Mouse (Mus musculus) monocyte, adult 5-6 weeks (primary cell): ENCODE results near the gene Tpp2. TPM values are rescaled to one million over a fixed set of nuclear protein-coding genes. Genes with fewer than 3 reads are reported as not detected.
A peak's percentile ranks its signal among the peaks of the same experiment; 100 is the strongest.
"Not testable (repeated sequence)": the region's sequence is repeated elsewhere in the genome, so short reads cannot be mapped to it uniquely, and the experiment has no call there.

Source experiments
- ATAC-seq: fragments of 153-309, 156-312 bp; replicated peaks from 2 replicates; pipeline ENCODE4 v1.8.0; 2017; ENCODE audit warnings: mild to moderate bottlenecking; ENCODE audit not compliant: low TSS enrichment, insufficient number of reproducible peaks, severe bottlenecking, poor library complexity, low FRiP score
- total RNA-seq: library from RNA; stranded (forward); fragments of 200-1000, 200-491, 200-594 nt; gene quantifications from 3 replicates; pipeline ENCODE4 v1.2.3, GENCODE M21; 2017

Gene Tpp2
- total RNA-seq, 1 experiment from 2014 or later, result 155 TPM

GRCm38 (mm10) chr1:43996914-43997589, 63.6 kb downstream of the Tpp2 start:
- ATAC-seq, result no peak

GRCm38 (mm10) chr1:44004513-44004912, 71.1 kb downstream of the Tpp2 start:
- ATAC-seq, result no peak

- no peak for ATAC-seq
Observed at GRCm38 (mm10) chr1:44015556-44015955, 82.1 kb downstream of the Tpp2 start.

GRCm38 (mm10) chr1:44019934-44020333, 86.5 kb downstream of the Tpp2 start, which contains the start of gene Mettl21c:
TSS of gene Mettl21c (minus strand) at chr1:44020034.
- ATAC-seq, result no peak

- no peak for ATAC-seq
Observed at GRCm38 (mm10) chr1:44022656-44023055, 89.2 kb downstream of the Tpp2 start.

GRCm38 (mm10) chr1:44027651-44028050, 94.2 kb downstream of the Tpp2 start:
- ATAC-seq, result no peak

GRCm38 (mm10) chr1:44032213-44032612, 98.8 kb downstream of the Tpp2 start:
- no peak for ATAC-seq

- no peak for ATAC-seq
Observed at GRCm38 (mm10) chr1:44032948-44033347, 99.5 kb downstream of the Tpp2 start.

GRCm38 (mm10) chr1:44041797-44042554, 108.5 kb downstream of the Tpp2 start:
- ATAC-seq, result peak; percentile 62

- no peak for ATAC-seq
Observed at GRCm38 (mm10) chr1:44042555-44042915, 109.1 kb downstream of the Tpp2 start.

GRCm38 (mm10) chr1:44045689-44046088, 112.2 kb downstream of the Tpp2 start:
- ATAC-seq, result not testable (repeated sequence)

GRCm38 (mm10) chr1:44046556-44046955, 113.1 kb downstream of the Tpp2 start:
- ATAC-seq, result no peak

Other genes starting within 250 kb of the Tpp2 start
- gene 1500015O10Rik, start 203.0 kb upstream of the Tpp2 start, total RNA-seq, result not detected in 3 replicates
- 21.9 to 39.8 TPM (median 26.2 TPM) in 3 replicates for gene Uxs1, start 105.8 kb upstream of the Tpp2 start, total RNA-seq
- gene Mettl21c, start 86.4 kb downstream of the Tpp2 start, total RNA-seq, result 0.21 to 0.38 TPM in 2 of 3 replicates, not detected in the other
- gene Gm8251, start 128.3 kb downstream of the Tpp2 start, total RNA-seq, result 0.67 to 0.96 TPM (median 0.78 TPM) in 3 replicates
- 18.2 to 32.9 TPM (median 24.2 TPM) in 3 replicates for gene Tex30, start 168.8 kb downstream of the Tpp2 start, total RNA-seq
- 1.6 to 3.8 TPM (median 2.0 TPM) in 3 replicates for gene Kdelc1, start 185.2 kb downstream of the Tpp2 start, total RNA-seq
- gene Bivm, start 185.3 kb downstream of the Tpp2 start, total RNA-seq, result 2.3 to 8.3 TPM (median 3.6 TPM) in 3 replicates
- gene Ercc5, start 214.1 kb downstream of the Tpp2 start, total RNA-seq, result 17.3 to 22.4 TPM (median 21.6 TPM) in 3 replicates